Mouse (Mus musculus): ENCODE results near the gene Zfp808. TPM values are rescaled to one million over a fixed set of nuclear protein-coding genes. Genes with fewer than 3 reads are reported as not detected.

Gene Zfp808
- 1.9 TPM for polyA plus RNA-seq (2015; fragmentation: Illumina TruSeq; extraction: RNeasy Lipid Tissue Mini Kit (QIAGEN cat#74804); ENCODE audit: insufficient read depth, low read depth, low replicate concordance)

DNA sequence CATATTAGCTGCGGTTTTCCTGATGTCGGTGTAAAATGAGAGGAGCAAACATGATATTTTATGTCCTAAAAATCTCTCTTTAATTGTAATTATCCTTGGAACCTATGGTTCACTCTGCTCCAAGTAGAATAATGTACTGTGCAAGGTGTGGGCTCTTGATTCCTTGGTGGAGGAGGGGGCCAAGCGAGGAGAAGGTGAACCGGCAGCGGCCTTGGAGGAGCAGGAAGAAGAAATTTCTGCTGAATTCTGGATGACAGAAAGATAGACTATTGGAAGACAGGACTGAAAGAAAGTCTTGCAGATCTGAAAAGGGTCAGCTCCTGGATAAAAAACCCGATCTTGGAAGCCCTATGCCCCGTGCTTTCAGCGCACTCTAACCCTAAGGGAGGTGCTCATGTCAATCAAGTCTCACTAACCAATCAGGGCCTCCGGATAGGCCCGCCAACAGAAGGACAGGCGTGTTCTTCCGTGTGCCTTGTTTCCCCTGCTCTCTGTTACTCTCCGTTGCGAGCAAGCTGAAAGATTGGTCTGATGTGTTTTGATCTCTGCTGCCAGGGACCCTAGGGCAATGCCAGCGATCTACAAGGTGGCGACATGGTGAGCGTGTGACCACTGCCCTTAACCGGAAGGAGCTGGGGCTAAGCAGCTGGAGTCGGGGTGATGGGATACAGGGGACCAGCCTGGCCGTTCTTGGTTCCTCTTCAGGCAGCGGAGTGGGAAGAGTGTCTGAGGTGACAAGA is at the start of gene Zfp808:
TSS of gene Zfp808 (plus strand) at position 455 of the 740 bp plus-strand sequence.

Data from pancreas, adult 10 weeks (tissue).